Mouse (Mus musculus) lung, embryonic 14.5 days (tissue): ENCODE measurements at regions not wholly inside any gene's neighbourhood (a gene's known extent, or its start where the extent isn't known, plus 50 kb on each side); places are given as distances from the start of the nearest gene placed in this dataset.

Source experiments
- ATAC-seq: fragments of 200-750 bp; cut with Nextera tagmentation; 2 replicates; pipeline ENCODE4 v1.8.0; 2017; ENCODE audit warnings: mild to moderate bottlenecking, moderate TSS enrichment, moderate library complexity; ENCODE audit not compliant: insufficient read depth
- DNase-seq: peaks from one replicate; pipeline ENCODE4 v3.0.0-alpha.2; 2015
- H3K27ac ChIP-seq: fragments of 300-500 bp; sonication (generic); 2 replicates; pipeline ENCODE4 v1.5.1; 2014; ENCODE audit warnings: low read depth, mild to moderate bottlenecking, moderate library complexity
- H3K27me3 ChIP-seq: fragments of 300-500 bp; sonication (generic); 2 replicates; pipeline ENCODE4 v1.6.1; 2014; ENCODE audit warnings: low read length, control low read depth; ENCODE audit not compliant: insufficient read depth
- H3K36me3 ChIP-seq: fragments of 300-500 bp; sonication (generic); 2 replicates; pipeline ENCODE4 v1.6.1; 2014; ENCODE audit warnings: control low read depth; ENCODE audit not compliant: insufficient read depth
- H3K4me1 ChIP-seq: fragments of 300-500 bp; sonication (generic); 2 replicates; pipeline ENCODE4 v1.6.1; 2014; ENCODE audit warnings: antibody characterized with exemption, control low read depth; ENCODE audit not compliant: insufficient read depth
- H3K4me2 ChIP-seq: fragments of 300-500 bp; sonication (generic); 2 replicates; pipeline ENCODE4 v1.6.1; 2014; ENCODE audit warnings: mild to moderate bottlenecking
- H3K4me3 ChIP-seq: fragments of 300-500 bp; sonication (generic); 2 replicates; pipeline ENCODE4 v1.5.1; 2014; ENCODE audit warnings: low read depth, low read length
- H3K9ac ChIP-seq: fragments of 300-500 bp; sonication (generic); 2 replicates; pipeline ENCODE4 v1.6.1; 2014
- H3K9me3 ChIP-seq: fragments of 300-500 bp; sonication (generic); 2 replicates; pipeline ENCODE4 v1.6.1; 2016; ENCODE audit warnings: low read depth, low read length, control low read depth
- CTCF ChIP-seq: IDR thresholded peaks from 2 replicates; pipeline ENCODE4 v1.5.1; 2016; ENCODE audit warnings: antibody characterized with exemption, low read depth
- WGBS: fragments of 180-500 bp; shearing (Covaris S2); extraction: QIAGEN DNeasy Blood & Tissue Kit; methylation state at CpG from one replicate; pipeline ENCODE4 v1.1.7; 2014; 5-methylcytosine and 5-hydroxymethylcytosine counted together

DNA sequence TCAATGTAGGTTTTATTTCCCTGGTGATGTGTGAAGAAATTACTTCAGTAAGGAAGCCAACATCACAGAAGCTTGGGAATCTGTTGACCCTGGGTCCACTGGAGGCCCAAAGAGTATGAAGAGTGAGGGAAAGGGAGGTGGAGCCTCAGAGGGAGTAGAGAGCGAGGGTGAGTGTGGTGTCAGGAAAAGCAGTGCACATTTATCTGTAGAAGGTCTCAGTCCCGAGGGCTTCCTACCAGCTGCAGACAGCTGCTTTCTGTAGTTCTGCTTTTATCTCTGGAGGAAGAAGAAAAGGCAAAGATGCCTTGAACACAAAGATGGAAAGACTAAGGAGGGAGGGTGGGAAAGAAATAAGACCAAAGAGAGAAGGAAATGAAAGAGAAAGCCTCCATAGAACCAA is 133.5 kb downstream of the Emp1 start:
- Histone ChIP-seq H3K4me3 (no peak overlapping the region), H3K36me3 (no peaks in the 10 kb centered on the region), H3K9me3 (no peaks in the 10 kb centered on the region), H3K4me2 (no peak overlapping the region), H3K27ac (no peak overlapping the region), H3K4me1 (no peaks in the 10 kb centered on the region), H3K9ac (no peak overlapping the region), H3K27me3 (no peaks in the 10 kb centered on the region)
- 32% methylated on average over 2 of the region's 2 CpGs for WGBS
- DNase-seq (peak; percentile 61), ATAC-seq (no peak)
- TF ChIP-seq CTCF, result no peak

DNA sequence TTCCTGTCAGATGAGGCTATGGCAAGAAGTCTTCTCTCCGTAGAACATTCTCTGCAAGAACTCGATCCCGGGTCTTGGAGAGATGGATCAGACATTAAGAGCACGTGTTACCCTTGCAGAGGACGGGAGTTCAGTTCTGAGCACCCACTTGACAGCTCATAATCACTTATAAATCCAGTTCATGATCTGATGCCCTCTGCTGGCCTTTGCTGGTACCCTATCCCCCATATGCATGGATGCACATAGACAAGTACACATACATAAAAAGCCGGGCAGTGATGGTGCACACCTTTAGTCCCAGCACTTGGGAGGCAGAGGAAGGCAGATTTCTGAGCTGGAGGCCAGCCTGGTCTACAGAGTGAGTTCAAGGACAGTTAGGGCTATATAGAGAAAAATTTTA is 136.2 kb downstream of the Emp1 start:
- Histone ChIP-seq H3K9me3 (no peaks in the 10 kb centered on the region), H3K4me2 (no peak overlapping the region), H3K4me3 (no peak overlapping the region), H3K36me3 (no peaks in the 10 kb centered on the region), H3K4me1 (no peaks in the 10 kb centered on the region), H3K9ac (no peak overlapping the region), H3K27ac (no peak overlapping the region), H3K27me3 (no peaks in the 10 kb centered on the region)
- no peak for TF ChIP-seq CTCF
- DNase-seq (peak; percentile 21), ATAC-seq (no peak)
- WGBS, result 90% methylated on average over 6 of the region's 6 CpGs

DNA sequence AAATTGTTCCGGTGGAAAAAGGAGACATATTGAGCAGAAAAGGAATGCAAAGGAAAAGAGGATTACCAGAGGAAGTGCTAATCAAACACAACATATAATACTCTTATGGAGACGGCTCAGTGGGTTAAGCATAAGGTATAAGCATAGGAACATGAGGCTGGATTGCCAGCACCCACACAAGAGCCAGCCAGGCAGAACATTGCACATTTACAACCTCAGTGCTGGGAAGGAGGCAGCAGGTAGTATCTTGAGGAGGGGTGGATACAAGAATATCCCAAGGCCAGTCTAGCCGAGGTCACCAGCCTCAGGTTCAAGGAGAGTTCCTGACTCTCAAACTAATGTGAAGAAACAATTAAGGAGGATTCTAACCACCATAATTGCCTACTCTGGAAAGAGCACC is 138.0 kb downstream of the Emp1 start:
- no peak overlapping the region for H3K9ac ChIP-seq
- H3K36me3 ChIP-seq, result no peaks in the 10 kb centered on the region
- no peak overlapping the region for H3K4me3 ChIP-seq
- no peaks in the 10 kb centered on the region for H3K4me1 ChIP-seq
- H3K9me3 ChIP-seq, result no peaks in the 10 kb centered on the region
- no peaks in the 10 kb centered on the region for H3K27me3 ChIP-seq
- 75% methylated on average over 3 of the region's 3 CpGs for WGBS
- no peak overlapping the region for H3K4me2 ChIP-seq
- ATAC-seq (no peak), DNase-seq (no peak)
- no peak overlapping the region for H3K27ac ChIP-seq
- no peak for TF ChIP-seq CTCF

DNA sequence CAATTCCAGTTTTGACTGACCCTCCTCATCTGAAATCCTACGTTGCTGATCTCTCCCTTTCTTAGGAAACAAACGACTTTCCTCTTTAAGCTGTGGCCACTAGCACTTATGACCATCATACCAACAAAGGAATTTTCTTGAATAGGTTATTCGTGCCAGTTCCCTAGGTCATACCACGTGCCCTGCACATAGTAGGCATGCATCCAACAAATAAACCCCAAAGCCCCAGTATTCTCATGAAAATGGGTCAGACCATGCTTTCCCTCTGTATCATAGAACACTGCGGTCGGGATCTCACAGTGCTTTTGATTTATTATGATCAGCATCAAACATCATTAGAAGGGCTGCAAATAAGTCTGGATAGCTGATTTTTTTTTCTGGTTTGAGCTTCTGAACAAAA is 139.4 kb downstream of the Emp1 start:
- DNase-seq (no peak), ATAC-seq (no peak)
- Histone ChIP-seq H3K4me1 (no peaks in the 10 kb centered on the region), H3K9ac (no peak overlapping the region), H3K4me3 (no peak overlapping the region), H3K36me3 (no peaks in the 10 kb centered on the region), H3K27ac (no peak overlapping the region), H3K27me3 (no peaks in the 10 kb centered on the region), H3K4me2 (no peak overlapping the region), H3K9me3 (no peaks in the 10 kb centered on the region)
- no peak for TF ChIP-seq CTCF
- WGBS, result 68% methylated on average over 6 of the region's 6 CpGs

DNA sequence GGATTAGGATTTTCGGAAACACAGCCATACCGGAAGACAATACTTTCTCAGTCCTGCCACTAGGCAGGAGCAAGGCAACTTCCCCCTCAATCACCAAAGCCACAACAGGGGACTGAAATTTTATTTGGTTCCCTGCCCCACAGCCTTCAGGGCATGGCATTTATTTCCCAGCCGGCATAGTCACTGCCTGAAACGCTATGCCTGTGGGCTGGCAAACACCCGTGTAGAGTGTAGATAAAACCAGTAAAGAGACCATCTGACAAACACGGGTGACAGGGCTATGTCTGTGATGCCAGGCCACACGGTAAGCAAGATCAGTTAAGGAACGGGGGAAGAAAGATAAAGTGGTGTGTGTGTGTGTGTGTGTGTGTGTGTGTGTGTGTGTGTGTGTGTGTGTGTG is 140.1 kb downstream of the Emp1 start:
- H3K4me1 ChIP-seq, result no peaks in the 10 kb centered on the region
- WGBS, result 44% methylated on average over 8 of the region's 8 CpGs
- no peaks in the 10 kb centered on the region for H3K9me3 ChIP-seq
- no peaks in the 10 kb centered on the region for H3K27me3 ChIP-seq
- H3K4me3 ChIP-seq, result no peak overlapping the region
- no peak for ATAC-seq
- no peak for DNase-seq
- H3K9ac ChIP-seq, result no peak overlapping the region
- H3K4me2 ChIP-seq, result no peak overlapping the region
- no peak overlapping the region for H3K27ac ChIP-seq
- no peaks in the 10 kb centered on the region for H3K36me3 ChIP-seq
- no peak for TF ChIP-seq CTCF

DNA sequence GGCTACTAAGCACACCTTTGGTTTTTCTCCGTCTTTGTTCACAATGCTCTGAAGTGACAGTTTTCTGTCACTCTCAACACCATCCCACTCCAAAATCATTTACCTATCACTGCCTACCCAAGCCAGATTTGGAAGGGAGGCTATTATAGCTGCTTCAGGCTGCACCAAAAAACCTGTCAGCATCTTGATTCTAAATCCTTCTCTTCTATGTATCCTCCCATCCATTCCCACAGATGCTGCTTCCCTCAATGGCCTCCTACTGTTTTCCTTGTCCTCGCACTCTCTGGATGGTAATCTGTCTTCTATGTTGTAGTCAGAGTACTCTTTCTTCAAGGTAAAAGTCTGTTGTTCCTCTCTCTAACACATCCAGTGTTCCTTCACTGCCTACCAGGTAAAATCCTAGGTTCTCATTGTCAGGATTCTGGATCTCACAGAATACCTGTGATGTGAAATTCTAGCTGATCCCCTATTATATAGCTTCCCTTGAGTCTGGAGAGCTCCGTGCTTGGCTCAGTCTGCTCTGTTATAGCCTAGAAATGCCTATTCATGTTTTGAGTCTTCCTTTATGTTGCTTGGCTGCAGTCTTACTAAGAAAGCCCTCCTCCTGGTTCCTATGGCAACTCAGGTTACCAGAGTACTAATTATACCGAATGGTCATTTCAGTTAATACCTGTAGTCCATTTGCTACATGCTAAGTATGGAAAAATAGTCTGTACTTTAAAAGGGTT is 156.5 kb downstream of the Emp1 start:
- WGBS, result 74% methylated on average over 4 of the region's 4 CpGs
- DNase-seq, result no peak
- Histone ChIP-seq H3K36me3 (no peaks in the 10 kb centered on the region), H3K4me2 (no peak overlapping the region), H3K27me3 (no peaks in the 10 kb centered on the region), H3K27ac (no peak overlapping the region), H3K4me1 (no peaks in the 10 kb centered on the region), H3K9me3 (no peaks in the 10 kb centered on the region), H3K4me3 (no peak overlapping the region), H3K9ac (no peak overlapping the region)
- no peak for ATAC-seq
- no peak for TF ChIP-seq CTCF

DNA sequence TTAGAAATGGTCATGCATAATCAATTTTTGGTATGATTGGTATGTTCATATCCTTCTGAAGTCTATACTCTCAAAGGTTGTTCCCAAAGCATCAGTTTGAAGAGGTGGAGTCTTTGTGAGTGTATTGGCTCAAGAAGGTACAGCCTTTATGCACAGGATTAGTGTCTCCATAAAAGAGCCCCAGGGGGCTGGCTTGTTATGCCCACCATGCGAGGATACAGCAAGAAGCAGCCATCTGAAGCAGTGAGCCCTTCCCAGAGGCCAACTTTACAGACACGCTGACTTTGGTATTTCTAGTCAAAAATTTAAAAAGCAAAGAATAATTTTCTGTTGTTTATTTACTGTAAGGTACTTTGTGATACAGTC is 157.1 kb downstream of the Emp1 start:
- no peak overlapping the region for H3K27ac ChIP-seq
- ATAC-seq (no peak), DNase-seq (no peak)
- H3K27me3 ChIP-seq, result no peaks in the 10 kb centered on the region
- H3K4me2 ChIP-seq, result no peak overlapping the region
- 71% methylated on average over 2 of the region's 2 CpGs for WGBS
- H3K4me1 ChIP-seq, result no peaks in the 10 kb centered on the region
- TF ChIP-seq CTCF, result no peak
- no peak overlapping the region for H3K9ac ChIP-seq
- H3K36me3 ChIP-seq, result no peaks in the 10 kb centered on the region
- no peak overlapping the region for H3K4me3 ChIP-seq
- H3K9me3 ChIP-seq, result no peaks in the 10 kb centered on the region

DNA sequence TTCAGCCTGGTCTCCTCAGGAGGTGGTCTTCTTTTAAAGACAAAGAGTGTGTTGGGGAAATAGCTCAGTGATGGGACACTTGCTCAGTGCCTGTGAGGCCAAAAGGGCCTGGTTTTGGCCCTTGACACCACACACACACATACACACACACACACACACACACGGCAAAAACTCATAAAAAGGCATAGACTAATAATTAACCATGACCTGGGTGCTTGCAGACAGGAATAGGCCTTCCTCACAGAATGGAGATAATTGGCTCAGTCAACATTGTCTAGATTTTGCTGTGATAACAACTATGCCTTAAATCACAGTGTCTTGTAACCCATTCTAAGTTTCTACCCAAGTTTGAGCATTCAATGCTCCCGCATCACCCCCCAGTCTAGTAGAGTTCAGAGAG is 158.5 kb downstream of the Emp1 start:
- ATAC-seq (no peak), DNase-seq (no peak)
- 52% methylated on average over 2 of the region's 2 CpGs for WGBS
- no peak overlapping the region for H3K9ac ChIP-seq
- no peaks in the 10 kb centered on the region for H3K36me3 ChIP-seq
- no peaks in the 10 kb centered on the region for H3K9me3 ChIP-seq
- no peak overlapping the region for H3K27ac ChIP-seq
- H3K4me1 ChIP-seq, result no peaks in the 10 kb centered on the region
- H3K27me3 ChIP-seq, result no peaks in the 10 kb centered on the region
- H3K4me3 ChIP-seq, result no peak overlapping the region
- no peak overlapping the region for H3K4me2 ChIP-seq
- TF ChIP-seq CTCF, result no peak
